Mouse (Mus musculus) lung, embryonic 14.5 days (tissue): ENCODE data around the gene Ntf5. TPM values are rescaled to one million over a fixed set of nuclear protein-coding genes. Genes with fewer than 3 reads are reported as not detected.
A peak's percentile ranks its signal among the peaks of the same experiment; 100 is the strongest.
"Not testable (repeated sequence)": the region's sequence is repeated elsewhere in the genome, so short reads cannot be mapped to it uniquely, and the experiment has no call there.

Experiments used
- ATAC-seq: fragments of 200-750 bp; cut with Nextera tagmentation; 2 replicates; pipeline ENCODE4 v1.8.0; 2017; ENCODE audit warnings: mild to moderate bottlenecking, moderate TSS enrichment, moderate library complexity; ENCODE audit not compliant: insufficient read depth
- DNase-seq: peaks from one replicate; pipeline ENCODE4 v3.0.0-alpha.2; 2015
- H3K27ac ChIP-seq: fragments of 300-500 bp; sonication (generic); 2 replicates; pipeline ENCODE4 v1.5.1; 2014; ENCODE audit warnings: low read depth, mild to moderate bottlenecking, moderate library complexity
- H3K27me3 ChIP-seq: fragments of 300-500 bp; sonication (generic); 2 replicates; pipeline ENCODE4 v1.6.1; 2014; ENCODE audit warnings: low read length, control low read depth; ENCODE audit not compliant: insufficient read depth
- H3K36me3 ChIP-seq: fragments of 300-500 bp; sonication (generic); 2 replicates; pipeline ENCODE4 v1.6.1; 2014; ENCODE audit warnings: control low read depth; ENCODE audit not compliant: insufficient read depth
- H3K4me1 ChIP-seq: fragments of 300-500 bp; sonication (generic); 2 replicates; pipeline ENCODE4 v1.6.1; 2014; ENCODE audit warnings: antibody characterized with exemption, control low read depth; ENCODE audit not compliant: insufficient read depth
- H3K4me2 ChIP-seq: fragments of 300-500 bp; sonication (generic); 2 replicates; pipeline ENCODE4 v1.6.1; 2014; ENCODE audit warnings: mild to moderate bottlenecking
- H3K4me3 ChIP-seq: fragments of 300-500 bp; sonication (generic); 2 replicates; pipeline ENCODE4 v1.5.1; 2014; ENCODE audit warnings: low read depth, low read length
- H3K9ac ChIP-seq: fragments of 300-500 bp; sonication (generic); 2 replicates; pipeline ENCODE4 v1.6.1; 2014
- H3K9me3 ChIP-seq: fragments of 300-500 bp; sonication (generic); 2 replicates; pipeline ENCODE4 v1.6.1; 2016; ENCODE audit warnings: low read depth, low read length, control low read depth
- CTCF ChIP-seq: IDR thresholded peaks from 2 replicates; pipeline ENCODE4 v1.5.1; 2016; ENCODE audit warnings: antibody characterized with exemption, low read depth
- WGBS: fragments of 180-500 bp; shearing (Covaris S2); extraction: QIAGEN DNeasy Blood & Tissue Kit; methylation state at CpG from one replicate; pipeline ENCODE4 v1.1.7; 2014; 5-methylcytosine and 5-hydroxymethylcytosine counted together
- polyA plus RNA-seq: library from polyadenylated mRNA; unstranded; fragments of >200 nt; fragmentation: Nextera tagmentation; extraction: Ambion mirVana; gene quantifications from 2 replicates; pipeline ENCODE4 v1.2.1, GENCODE M21; 2014

Ntf5 gene
- polyA plus RNA-seq, 1 experiment from 2014 or later, result 1.9 TPM

GRCm38 (mm10) chr7:45451344-45451982 lies 38.0 kb downstream of the Ntf5 start:
- Histone ChIP-seq H3K4me2 (no peak overlapping the region), H3K4me3 (no peak overlapping the region), H3K36me3 (peaks cover 65% of the 10 kb centered on the region), H3K9ac (no peak overlapping the region), H3K27ac (no peak overlapping the region), H3K9me3 (no peaks in the 10 kb centered on the region), H3K4me1 (no peaks in the 10 kb centered on the region), H3K27me3 (no peaks in the 10 kb centered on the region)
- TF ChIP-seq CTCF, result peak; percentile 89
- ATAC-seq (peak; percentile 75), DNase-seq (peak; percentile 93)
- 55% methylated on average over 23 of the region's 23 CpGs for WGBS

- Histone ChIP-seq H3K4me3 (no peak overlapping the region), H3K36me3 (peaks cover 71% of the 10 kb centered on the region), H3K27me3 (no peaks in the 10 kb centered on the region), H3K9ac (no peak overlapping the region), H3K4me1 (peaks cover 12% of the 10 kb centered on the region), H3K9me3 (no peaks in the 10 kb centered on the region), H3K27ac (no peak overlapping the region), H3K4me2 (no peak overlapping the region)
- no peak for TF ChIP-seq CTCF
- 84% methylated on average over 15 of the region's 15 CpGs for WGBS
- no peak for ATAC-seq
- no peak for DNase-seq
Observed at GRCm38 (mm10) chr7:45454971-45455370, 41.5 kb downstream of the Ntf5 start.

- no peak for ATAC-seq
- no peak for TF ChIP-seq CTCF
- 71% methylated on average over 13 of the region's 13 CpGs for WGBS
- H3K4me2 ChIP-seq, result 0 out of 2 replicates have a peak overlapping the region, but pooled peaks have one; percentile 83
- peaks cover 67% of the 10 kb centered on the region for H3K36me3 ChIP-seq
- peak; percentile 24 for DNase-seq
- H3K9ac ChIP-seq, result no peak overlapping the region
- no peak overlapping the region for H3K27ac ChIP-seq
- H3K9me3 ChIP-seq, result no peaks in the 10 kb centered on the region
- no peak overlapping the region for H3K4me3 ChIP-seq
- no peaks in the 10 kb centered on the region for H3K27me3 ChIP-seq
- H3K4me1 ChIP-seq, result peaks cover 23% of the 10 kb centered on the region
Observed at GRCm38 (mm10) chr7:45455932-45456696, 42.6 kb downstream of the Ntf5 start.

- peak overlapping the region; percentile 83 for H3K4me2 ChIP-seq
- DNase-seq, result peak; percentile 26
- H3K4me3 ChIP-seq, result peak overlapping the region; percentile 51; the same call in 1 of the 2 replicates
- peaks cover 23% of the 10 kb centered on the region for H3K4me1 ChIP-seq
- H3K9me3 ChIP-seq, result no peaks in the 10 kb centered on the region
- 37% methylated on average over 9 of the region's 9 CpGs for WGBS
- ATAC-seq, result no peak
- H3K36me3 ChIP-seq, result peaks cover 65% of the 10 kb centered on the region
- H3K9ac ChIP-seq, result no peak overlapping the region; the same call in 1 of the 2 replicates
- no peak for TF ChIP-seq CTCF
- H3K27me3 ChIP-seq, result no peaks in the 10 kb centered on the region
- H3K27ac ChIP-seq, result peak overlapping the region; percentile 52; the same call in 1 of the 2 replicates
Observed at GRCm38 (mm10) chr7:45456721-45457203, 43.3 kb downstream of the Ntf5 start.

- peak overlapping the region; percentile 83 for H3K4me2 ChIP-seq
- no peaks in the 10 kb centered on the region for H3K9me3 ChIP-seq
- H3K4me3 ChIP-seq, result peak overlapping the region; percentile 51
- peaks cover 65% of the 10 kb centered on the region for H3K36me3 ChIP-seq
- no peak for ATAC-seq
- peak overlapping the region; percentile 52; the same call in 1 of the 2 replicates for H3K27ac ChIP-seq
- H3K9ac ChIP-seq, result peak overlapping the region; percentile 90
- DNase-seq, result peak; percentile 35
- WGBS, result 49% methylated on average over 10 of the region's 10 CpGs
- peaks cover 23% of the 10 kb centered on the region for H3K4me1 ChIP-seq
- TF ChIP-seq CTCF, result no peak
- H3K27me3 ChIP-seq, result no peaks in the 10 kb centered on the region
Observed at GRCm38 (mm10) chr7:45457204-45458060, 43.9 kb downstream of the Ntf5 start.

- Histone ChIP-seq H3K9me3 (no peaks in the 10 kb centered on the region), H3K27ac (peak overlapping the region; percentile 96), H3K4me2 (peak overlapping the region; percentile 83), H3K36me3 (peaks cover 68% of the 10 kb centered on the region), H3K9ac (peak overlapping the region; percentile 90), H3K4me3 (peak overlapping the region; percentile 51), H3K27me3 (no peaks in the 10 kb centered on the region), H3K4me1 (peaks cover 23% of the 10 kb centered on the region)
- under 1% methylated on average over 39 of the region's 43 CpGs for WGBS
- TF ChIP-seq CTCF, result no peak
- ATAC-seq (peak; percentile 75), DNase-seq (peak; percentile 91)
Observed at GRCm38 (mm10) chr7:45458748-45459563, 45.5 kb downstream of the Ntf5 start.

- H3K36me3 ChIP-seq, result peaks cover 68% of the 10 kb centered on the region
Observed at GRCm38 (mm10) chr7:45459564-45460140, 46.2 kb downstream of the Ntf5 start, which contains the start of gene Ftl1. Gene Ftl1, minus strand, starts transcription at chr7:45459884.

More at GRCm38 (mm10) chr7:45459564-45460140, 46.2 kb downstream of the Ntf5 start, which contains the start of gene Ftl1:
- peak within 1 kb of the TSS; percentile 96 for H3K27ac ChIP-seq
- peak within 1 kb of the TSS; percentile 90 for H3K9ac ChIP-seq
- ATAC-seq (peak; percentile 94), DNase-seq (peak; percentile 99)
- H3K9me3 ChIP-seq, H3K27me3 ChIP-seq: not testable (repeated sequence)
- H3K4me2 ChIP-seq, result peak within 1 kb of the TSS; percentile 83
- peak within 1 kb of the TSS; percentile 51 for H3K4me3 ChIP-seq
- under 1% methylated on average over 31 of the region's 37 CpGs for WGBS
- H3K4me1 ChIP-seq, result peaks cover 23% of the 10 kb centered on the region
